Mouse (Mus musculus): ENCODE results near the gene Hcst. TPM values are rescaled to one million over a fixed set of nuclear protein-coding genes. Genes with fewer than 3 reads are reported as not detected.
A peak's percentile ranks its signal among the peaks of the same experiment; 100 is the strongest.

The Hcst gene
- 0.72 TPM in 1 of 2 replicates, not detected in the other for polyA plus RNA-seq (2014; fragmentation: Nextera tagmentation; extraction: Ambion mirVana)

DNA sequence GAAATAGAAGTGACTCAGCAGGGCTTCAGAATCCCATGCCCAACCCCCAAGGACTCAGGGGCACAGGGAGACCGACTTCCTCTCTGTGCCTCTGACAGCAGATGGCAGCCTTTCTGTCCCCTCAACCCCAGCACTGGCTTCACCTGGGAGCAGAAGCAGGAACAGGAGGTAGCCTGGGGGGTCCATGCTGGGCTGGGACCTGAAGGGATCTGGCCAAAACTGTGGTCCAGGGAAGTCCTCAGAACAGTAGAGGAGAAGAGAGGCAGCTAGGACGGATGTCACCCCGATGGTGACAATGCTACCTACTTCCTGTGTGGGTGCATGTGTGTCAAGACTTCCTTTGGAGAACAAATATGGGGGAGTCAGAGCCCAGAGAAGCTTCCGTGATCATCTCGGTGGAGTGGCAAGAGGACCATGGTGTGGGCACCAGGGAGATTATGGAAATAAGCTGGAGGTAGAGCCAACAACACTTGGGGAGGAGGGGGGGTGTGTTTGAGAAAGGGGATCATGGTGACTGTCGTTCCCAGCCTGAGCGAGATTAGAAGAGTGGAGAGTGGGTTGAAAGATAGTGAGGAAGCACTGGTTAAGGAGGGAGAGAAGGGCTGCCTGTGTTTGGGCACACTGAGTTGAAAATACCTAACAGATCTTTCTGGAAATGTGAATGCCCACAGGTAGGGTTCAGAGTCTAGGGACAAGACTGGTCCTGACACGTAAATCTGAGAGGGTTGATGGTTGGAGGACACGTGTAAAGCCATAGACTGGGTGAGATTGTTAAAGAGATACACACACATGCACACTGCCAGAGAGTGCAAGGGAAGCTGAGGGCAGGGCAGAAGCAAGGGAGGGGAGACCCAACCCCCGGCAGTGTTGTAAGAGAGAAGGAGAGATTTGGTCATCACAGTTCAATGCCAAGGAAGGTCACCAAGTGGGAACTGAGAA, at the start of gene Hcst:
TSS of gene Hcst (minus strand) at position 294 of the 939 bp plus-strand sequence.
- Histone ChIP-seq H3K4me1 (ENCODE audit: control insufficient read depth, insufficient read depth, low read length) (peaks cover 3% of the 10 kb centered on the region; the same call in 1 of the 2 replicates), H3K36me3 (replicated peaks; ENCODE audit: control insufficient read depth, insufficient read depth, low read depth, low read length) (no peaks in the 10 kb centered on the region), H3K9ac (replicated peaks; ENCODE audit: low read length) (no peak within 1 kb of the TSS), H3K27ac (replicated peaks; ENCODE audit: low read depth, low read length) (no peak within 1 kb of the TSS), H3K27me3 (ENCODE audit: control insufficient read depth, insufficient read depth, low read length) (peaks cover 3% of the 10 kb centered on the region; the same call in 1 of the 2 replicates), H3K4me3 (ENCODE audit: low read depth, low read length) (no peak within 1 kb of the TSS), H3K9me3 (replicated peaks; ENCODE audit: control insufficient read depth, low read length) (no peaks in the 10 kb centered on the region), H3K4me2 (ENCODE audit: low read depth, low read length) (no peak within 1 kb of the TSS)
- DNase-seq (ENCODE audit: low spot score): no peak
- ATAC-seq (replicated peaks; ENCODE audit: insufficient number of reproducible peaks, low FRiP score, low TSS enrichment, low read depth): no peak
- 72% methylated on average over 10 of the region's 10 CpGs for WGBS

GRCm38 (mm10) chr7:30464816-30465300, 45.2 kb upstream of the Hcst start:
- H3K27me3 ChIP-seq (ENCODE audit: control insufficient read depth, insufficient read depth, low read length): peaks cover 66% of the 10 kb centered on the region
- H3K4me1 ChIP-seq (ENCODE audit: control insufficient read depth, insufficient read depth, low read length): peaks cover 4% of the 10 kb centered on the region; the same call in 1 of the 2 replicates
- H3K4me3 ChIP-seq (ENCODE audit: low read depth, low read length): no peak overlapping the region
- ATAC-seq (replicated peaks; ENCODE audit: insufficient number of reproducible peaks, low FRiP score, low TSS enrichment, low read depth) (no peak), DNase-seq (ENCODE audit: low spot score) (no peak)
- no peak overlapping the region for H3K4me2 ChIP-seq (ENCODE audit: low read depth, low read length)
- H3K9me3 ChIP-seq (replicated peaks; ENCODE audit: control insufficient read depth, low read length): no peaks in the 10 kb centered on the region
- no peaks in the 10 kb centered on the region for H3K36me3 ChIP-seq (replicated peaks; ENCODE audit: control insufficient read depth, insufficient read depth, low read depth, low read length)
- H3K27ac ChIP-seq (replicated peaks; ENCODE audit: low read depth, low read length): no peak overlapping the region
- H3K9ac ChIP-seq (replicated peaks; ENCODE audit: low read length): no peak overlapping the region
- WGBS: 12% methylated on average over 6 of the region's 6 CpGs

- Histone ChIP-seq H3K27me3 (ENCODE audit: control insufficient read depth, insufficient read depth, low read length) (peaks cover 74% of the 10 kb centered on the region), H3K27ac (replicated peaks; ENCODE audit: low read depth, low read length) (no peak overlapping the region), H3K9ac (replicated peaks; ENCODE audit: low read length) (no peak overlapping the region), H3K9me3 (replicated peaks; ENCODE audit: control insufficient read depth, low read length) (no peaks in the 10 kb centered on the region), H3K4me2 (ENCODE audit: low read depth, low read length) (no peak overlapping the region), H3K4me1 (ENCODE audit: control insufficient read depth, insufficient read depth, low read length) (peaks cover 4% of the 10 kb centered on the region; the same call in 1 of the 2 replicates), H3K36me3 (replicated peaks; ENCODE audit: control insufficient read depth, insufficient read depth, low read depth, low read length) (no peaks in the 10 kb centered on the region), H3K4me3 (ENCODE audit: low read depth, low read length) (no peak overlapping the region)
- ATAC-seq (replicated peaks; ENCODE audit: insufficient number of reproducible peaks, low FRiP score, low TSS enrichment, low read depth) (no peak), DNase-seq (ENCODE audit: low spot score) (no peak)
- 13% methylated on average over 4 of the region's 4 CpGs for WGBS
Measured at GRCm38 (mm10) chr7:30463996-30464395, 44.3 kb upstream of the Hcst start.

DNA sequence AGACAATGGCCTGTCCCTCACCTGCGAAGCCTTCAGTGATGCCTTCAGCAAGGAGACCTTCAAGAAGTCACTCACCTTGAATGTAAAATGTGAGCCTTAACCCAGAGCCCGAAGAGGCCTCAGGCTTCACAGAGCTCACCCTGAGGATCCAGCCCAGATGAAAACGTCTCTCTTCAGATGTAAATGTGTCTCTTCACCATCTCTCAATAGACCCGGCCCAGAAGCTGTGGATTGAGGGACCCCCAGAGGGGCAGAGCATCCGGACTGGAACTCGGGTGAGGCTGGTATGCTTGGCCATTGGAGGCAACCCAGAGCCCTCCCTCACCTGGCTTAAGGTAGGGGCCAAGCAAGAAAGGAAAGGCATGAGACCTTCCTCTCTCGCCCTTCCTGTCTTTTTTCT, 43.9 kb upstream of the Hcst start:
- WGBS: 26% methylated on average over 7 of the region's 7 CpGs

GRCm38 (mm10) chr7:30459484-30459883, 39.8 kb upstream of the Hcst start:
- WGBS: 27% methylated on average over 6 of the region's 6 CpGs
- ATAC-seq (replicated peaks; ENCODE audit: insufficient number of reproducible peaks, low FRiP score, low TSS enrichment, low read depth): no peak
- no peaks in the 10 kb centered on the region; the same call in 1 of the 2 replicates for H3K4me1 ChIP-seq (ENCODE audit: control insufficient read depth, insufficient read depth, low read length)
- DNase-seq (ENCODE audit: low spot score): no peak
- H3K27ac ChIP-seq (replicated peaks; ENCODE audit: low read depth, low read length): no peak overlapping the region
- H3K4me3 ChIP-seq (ENCODE audit: low read depth, low read length): no peak overlapping the region
- H3K27me3 ChIP-seq (ENCODE audit: control insufficient read depth, insufficient read depth, low read length): peaks cover 80% of the 10 kb centered on the region
- H3K9me3 ChIP-seq (replicated peaks; ENCODE audit: control insufficient read depth, low read length): no peaks in the 10 kb centered on the region
- H3K9ac ChIP-seq (replicated peaks; ENCODE audit: low read length): no peak overlapping the region
- no peaks in the 10 kb centered on the region for H3K36me3 ChIP-seq (replicated peaks; ENCODE audit: control insufficient read depth, insufficient read depth, low read depth, low read length)
- H3K4me2 ChIP-seq (ENCODE audit: low read depth, low read length): no peak overlapping the region

More for the DNA sequence above, 43.9 kb upstream of the Hcst start:
- peaks cover 77% of the 10 kb centered on the region for H3K27me3 ChIP-seq (ENCODE audit: control insufficient read depth, insufficient read depth, low read length)
- H3K4me2 ChIP-seq (ENCODE audit: low read depth, low read length): no peak overlapping the region
- H3K9ac ChIP-seq (replicated peaks; ENCODE audit: low read length): no peak overlapping the region
- H3K4me1 ChIP-seq (ENCODE audit: control insufficient read depth, insufficient read depth, low read length): peaks cover 4% of the 10 kb centered on the region; the same call in 1 of the 2 replicates
- ATAC-seq (replicated peaks; ENCODE audit: insufficient number of reproducible peaks, low FRiP score, low TSS enrichment, low read depth): no peak
- H3K36me3 ChIP-seq (replicated peaks; ENCODE audit: control insufficient read depth, insufficient read depth, low read depth, low read length): no peaks in the 10 kb centered on the region
- no peak overlapping the region for H3K27ac ChIP-seq (replicated peaks; ENCODE audit: low read depth, low read length)
- DNase-seq (ENCODE audit: low spot score): no peak
- H3K4me3 ChIP-seq (ENCODE audit: low read depth, low read length): no peak overlapping the region
- H3K9me3 ChIP-seq (replicated peaks; ENCODE audit: control insufficient read depth, low read length): no peaks in the 10 kb centered on the region

- Histone ChIP-seq H3K27me3 (ENCODE audit: control insufficient read depth, insufficient read depth, low read length) (peaks cover 87% of the 10 kb centered on the region), H3K36me3 (replicated peaks; ENCODE audit: control insufficient read depth, insufficient read depth, low read depth, low read length) (no peaks in the 10 kb centered on the region), H3K4me3 (ENCODE audit: low read depth, low read length) (no peak within 1 kb of the TSS), H3K27ac (replicated peaks; ENCODE audit: low read depth, low read length) (no peak within 1 kb of the TSS), H3K4me1 (ENCODE audit: control insufficient read depth, insufficient read depth, low read length) (no peaks in the 10 kb centered on the region; the same call in 1 of the 2 replicates), H3K9me3 (replicated peaks; ENCODE audit: control insufficient read depth, low read length) (no peaks in the 10 kb centered on the region), H3K4me2 (ENCODE audit: low read depth, low read length) (peak within 1 kb of the TSS; percentile 28), H3K9ac (replicated peaks; ENCODE audit: low read length) (no peak within 1 kb of the TSS)
- ATAC-seq (replicated peaks; ENCODE audit: insufficient number of reproducible peaks, low FRiP score, low TSS enrichment, low read depth) (peak; percentile 83), DNase-seq (ENCODE audit: low spot score) (peak; percentile 40)
- WGBS: 4% methylated on average over 16 of the region's 16 CpGs
Measured at GRCm38 (mm10) chr7:30457629-30458330, 38.1 kb upstream of the Hcst start, which contains the start of the genes Kirrel2 and Nphs1. Gene Kirrel2 (minus strand): TSS chr7:30457690. Gene Nphs1 (plus strand): TSS chr7:30458315.

DNA sequence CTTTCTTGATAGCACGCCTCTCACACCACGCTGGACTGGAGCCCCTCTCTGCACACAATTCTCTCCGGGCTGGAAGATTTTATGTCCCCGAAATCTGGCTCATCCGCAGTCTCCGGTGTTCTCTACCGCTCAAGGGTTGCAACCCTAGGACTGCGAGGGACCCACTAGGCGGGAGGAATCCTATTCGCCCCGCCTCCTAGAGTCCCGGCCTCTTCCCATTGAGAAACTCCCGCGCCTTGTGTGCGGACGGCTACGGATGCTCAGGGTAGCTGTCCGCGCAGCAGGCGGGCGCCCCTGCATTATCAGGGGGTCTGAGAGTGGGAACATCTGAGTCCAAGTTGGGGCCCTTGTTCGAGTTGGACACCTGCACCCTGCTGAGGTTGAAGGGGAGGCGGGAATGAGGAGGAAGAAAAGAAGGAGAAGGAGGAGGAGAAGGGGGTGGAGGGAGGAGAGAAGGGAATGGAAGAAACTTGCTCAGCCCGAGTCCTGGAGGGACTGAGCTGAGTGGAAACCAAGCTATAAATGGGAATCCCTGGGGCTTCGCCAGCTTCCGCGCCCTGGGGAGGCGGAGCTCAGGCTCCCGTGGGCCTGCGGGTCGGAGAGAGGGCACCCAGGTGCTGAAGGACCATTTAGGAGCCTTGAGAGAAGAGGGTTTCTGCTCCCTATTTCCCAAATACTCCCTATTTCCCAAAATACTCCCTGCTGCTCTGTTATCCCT, 37.4 kb upstream of the Hcst start:
- no peak overlapping the region for H3K4me3 ChIP-seq (ENCODE audit: low read depth, low read length)
- peak overlapping the region; percentile 28 for H3K4me2 ChIP-seq (ENCODE audit: low read depth, low read length)
- peaks cover 86% of the 10 kb centered on the region for H3K27me3 ChIP-seq (ENCODE audit: control insufficient read depth, insufficient read depth, low read length)
- no peak for ATAC-seq (replicated peaks; ENCODE audit: insufficient number of reproducible peaks, low FRiP score, low TSS enrichment, low read depth)
- WGBS: 1% methylated on average over 31 of the region's 31 CpGs
- no peak overlapping the region for H3K9ac ChIP-seq (replicated peaks; ENCODE audit: low read length)
- H3K27ac ChIP-seq (replicated peaks; ENCODE audit: low read depth, low read length): no peak overlapping the region
- DNase-seq (ENCODE audit: low spot score): no peak
- H3K9me3 ChIP-seq (replicated peaks; ENCODE audit: control insufficient read depth, low read length): no peaks in the 10 kb centered on the region
- H3K4me1 ChIP-seq (ENCODE audit: control insufficient read depth, insufficient read depth, low read length): no peaks in the 10 kb centered on the region; the same call in 1 of the 2 replicates
- no peaks in the 10 kb centered on the region for H3K36me3 ChIP-seq (replicated peaks; ENCODE audit: control insufficient read depth, insufficient read depth, low read depth, low read length)
